18 mouse cellular contexts compared by ENCODE assay signal in the genomic region with DNA sequence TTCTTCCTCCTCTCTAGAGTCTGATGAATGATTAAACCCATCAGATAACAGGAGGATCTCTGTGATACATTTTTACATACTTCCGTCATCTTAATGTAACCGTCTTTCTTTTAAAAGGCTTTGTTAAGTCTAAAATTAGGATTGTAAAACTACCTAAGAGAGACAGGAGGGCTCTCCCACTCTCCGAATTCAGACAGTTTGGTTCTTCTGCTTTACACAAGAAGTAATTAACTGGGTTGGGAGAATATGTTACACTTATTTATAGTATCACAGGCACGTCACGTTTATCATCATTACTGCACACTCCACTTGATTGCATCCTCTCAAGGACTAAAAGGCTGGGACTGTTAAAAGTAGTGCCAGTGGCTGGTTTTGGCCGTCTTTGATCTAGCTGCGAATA.
"Had no signal": no experiment of that assay in that cellular context is flagged by ENCODE, and none has a peak within 500 bp of the region (broad histone marks: within the 10 kb centered on the region; RNA-seq: fewer than 3 reads in every experiment).

No protein-coding gene starts in this region.

- H3K9ac ChIP-seq: liver, postnatal 0 days; lung, embryonic 15.5 days; midbrain, embryonic 12.5 days; neural tube, embryonic 13.5 days; neural tube, embryonic 15.5 days; stomach, embryonic 15.5 days had no signal

- H3K27me3 ChIP-seq: lung, embryonic 15.5 days; midbrain, embryonic 12.5 days; neural tube, embryonic 13.5 days; neural tube, embryonic 15.5 days; stomach, embryonic 15.5 days had no signal

- H3K4me2 ChIP-seq: lung, embryonic 15.5 days; midbrain, embryonic 12.5 days; neural tube, embryonic 13.5 days; neural tube, embryonic 15.5 days; stomach, embryonic 15.5 days had no signal

- ATAC-seq: liver, postnatal 0 days; midbrain, embryonic 16.5 days had no signal

- H3K4me3 ChIP-seq: lung, embryonic 15.5 days; midbrain, embryonic 10.5 days; midbrain, embryonic 12.5 days; myocyte; neural tube, embryonic 13.5 days; neural tube, embryonic 15.5 days; stomach, embryonic 15.5 days had no signal

- H3K36me3 ChIP-seq: lung, embryonic 15.5 days; midbrain, embryonic 12.5 days; neural tube, embryonic 13.5 days; neural tube, embryonic 15.5 days; stomach, embryonic 15.5 days had no signal

- DNase-seq: liver, postnatal 0 days; lung, adult 2 months; lung, postnatal 10 days; lung, postnatal 4 days; midbrain, embryonic 14.5 days; right cerebral cortex, postnatal 14 days; thymus, adult 2 months; thymus, postnatal 25 days; thymus, postnatal 4 days had no signal

- H3K27ac ChIP-seq: lung, embryonic 15.5 days; midbrain, embryonic 10.5 days; midbrain, embryonic 12.5 days; neural tube, embryonic 13.5 days; neural tube, embryonic 15.5 days; stomach, embryonic 15.5 days; stomach, postnatal 0 days had no signal

- H3K9me3 ChIP-seq: lung, embryonic 15.5 days; midbrain, embryonic 10.5 days; midbrain, embryonic 12.5 days; neural tube, embryonic 13.5 days; neural tube, embryonic 15.5 days; stomach, embryonic 15.5 days had no signal
